Mouse (Mus musculus): Measurements from ENCODE around the gene Dock9. TPM values are rescaled to one million over a fixed set of nuclear protein-coding genes. Genes with fewer than 3 reads are reported as not detected.

The Dock9 gene
- total and polyA plus RNA-seq, 3 experiments, result 9.3 to 12.2 (median 10.3) TPM

GRCm38 (mm10) chr14:121654416-121654967 lies 143.1 kb downstream of the Dock9 start:
- TF ChIP-seq RAD21 (IDR thresholded peaks at IDR 0.05; ENCODE audit: low read depth, low read length) (no peak), ZC3H11A (IDR thresholded peaks at IDR 0.05; ENCODE audit: low read depth, low read length) (no peak), UBTF (IDR thresholded peaks at IDR 0.05; ENCODE audit: low read depth, low read length) (no peak), ETS1 (conservative IDR thresholded peaks at IDR 0.05; ENCODE audit: low read depth, low read length) (no peak), CTCF (conservative IDR thresholded peaks at IDR 0.05 in 1 of 2, IDR thresholded peaks at IDR 0.05 in 1 of 2; ENCODE audit: low read depth in 2 of 2, low read length in 2 of 2) (no peak), TCF12 (IDR thresholded peaks at IDR 0.05; ENCODE audit: low read depth, low read length) (no peak), MAX (IDR thresholded peaks at IDR 0.05; ENCODE audit: low read length) (no peak), KAT2A (IDR thresholded peaks at IDR 0.05; ENCODE audit: insufficient replicate concordance, low read length) (no peak), JUN (IDR thresholded peaks at IDR 0.05; ENCODE audit: insufficient read depth, low read depth, low read length) (no peak), EP300 (IDR thresholded peaks at IDR 0.05; ENCODE audit: low read length) (no peak), ZKSCAN1 (IDR thresholded peaks at IDR 0.05; ENCODE audit: borderline replicate concordance, low read depth, low read length) (no peak), MXI1 (IDR thresholded peaks at IDR 0.05; ENCODE audit: low read depth, low read length) (no peak), CHD2 (IDR thresholded peaks at IDR 0.05; ENCODE audit: low read length) (no peak), ZMIZ1 (IDR thresholded peaks at IDR 0.05; ENCODE audit: low read depth, low read length) (no peak), USF2 (conservative IDR thresholded peaks at IDR 0.05; ENCODE audit: low read depth, low read length) (no peak), ZNF384 (IDR thresholded peaks at IDR 0.05; ENCODE audit: low read depth, low read length) (no peak)
- in situ Hi-C loops (cut with MboI; ENCODE audit: low pct_ligation_motif_present, low pct_unique_long_range_greater_than_20kb, low sequenced_read_pairs), result no loop called here
- H3K4me2 ChIP-seq (ENCODE audit: insufficient read depth, low read depth, poor library complexity, severe bottlenecking), result no peak overlapping the region
- no peaks in the 10 kb centered on the region for H3K79me2 ChIP-seq (replicated peaks; ENCODE audit: control insufficient read depth, extremely low read depth, insufficient read depth, poor library complexity, severe bottlenecking)
- no peaks in the 10 kb centered on the region for H3K27me3 ChIP-seq (replicated peaks)
- no peak overlapping the region for H3K4me3 ChIP-seq (replicated peaks in 1 of 3; ENCODE audit: low read depth in 2 of 3, low read length in 2 of 3, poor library complexity in 1 of 3)
- H3K27ac ChIP-seq (ENCODE audit: insufficient read depth, low read depth), result no peak overlapping the region
- dilution Hi-C loops (cut with MboI; ENCODE audit: extremely low pct_ligation_motif_present, extremely low pct_unique_long_range_greater_than_20kb, low sequenced_read_pairs), result no loop called here
- H3K9ac ChIP-seq (ENCODE audit: insufficient read depth, low read depth), result no peak overlapping the region
- peaks cover 13 to 56% of the 10 kb centered on the region in 2 experiments for H3K36me3 ChIP-seq (replicated peaks in 1 of 2; ENCODE audit: control insufficient read depth in 1 of 2, insufficient read depth in 1 of 2, low read length in 1 of 2)
- no peaks in the 10 kb centered on the region for H3K9me3 ChIP-seq (replicated peaks; ENCODE audit: low read length)
- peaks cover 8 to 27% of the 10 kb centered on the region in 2 experiments for H3K4me1 ChIP-seq (ENCODE audit: control insufficient read depth in 1 of 2, insufficient read depth in 2 of 2)
- no peak for DNase-seq (ENCODE audit: extremely low read depth)

GRCm38 (mm10) chr14:121653717-121654116 lies 143.9 kb downstream of the Dock9 start:
- no peak for TF ChIP-seq ZNF384 (IDR thresholded peaks at IDR 0.05; ENCODE audit: low read depth, low read length)
- TF ChIP-seq NRF1 (IDR thresholded peaks at IDR 0.05; ENCODE audit: low read depth, low read length), result no peak
- no peak for TF ChIP-seq RAD21 (IDR thresholded peaks at IDR 0.05; ENCODE audit: low read depth, low read length)
- no peak for TF ChIP-seq MAFK (IDR thresholded peaks at IDR 0.05; ENCODE audit: insufficient replicate concordance, low read length)
- TF ChIP-seq E2F4 (IDR thresholded peaks at IDR 0.05; ENCODE audit: insufficient replicate concordance, low read depth, low read length), result no peak
- no peak for TF ChIP-seq POLR2A (IDR thresholded peaks at IDR 0.05; ENCODE audit: low read depth, low read length)
- TF ChIP-seq CHD1 (IDR thresholded peaks at IDR 0.05; ENCODE audit: low read depth, low read length), result no peak
- TF ChIP-seq TBP (conservative IDR thresholded peaks at IDR 0.05; ENCODE audit: low read depth, low read length), result no peak
- no peak for TF ChIP-seq MAX (IDR thresholded peaks at IDR 0.05; ENCODE audit: low read length)
- no peak for TF ChIP-seq SMC3 (IDR thresholded peaks at IDR 0.05; ENCODE audit: low read depth, low read length)
- TF ChIP-seq ZKSCAN1 (IDR thresholded peaks at IDR 0.05; ENCODE audit: borderline replicate concordance, low read depth, low read length), result no peak
- TF ChIP-seq BHLHE40 (IDR thresholded peaks at IDR 0.05; ENCODE audit: low read depth, low read length), result no peak
- no peak for TF ChIP-seq GABPA (IDR thresholded peaks at IDR 0.05; ENCODE audit: insufficient replicate concordance, low read depth, low read length)
- no peak for TF ChIP-seq ELF1 (IDR thresholded peaks at IDR 0.05; ENCODE audit: low read depth, low read length)
- TF ChIP-seq POLR2AphosphoS2 (IDR thresholded peaks at IDR 0.05; ENCODE audit: low read depth, low read length), result no peak
- TF ChIP-seq NELFE (IDR thresholded peaks at IDR 0.05; ENCODE audit: low read depth, low read length), result no peak
- in situ Hi-C loops (cut with MboI; ENCODE audit: low pct_ligation_motif_present, low pct_unique_long_range_greater_than_20kb, low sequenced_read_pairs), result no loop called here
- H3K27ac ChIP-seq (ENCODE audit: insufficient read depth, low read depth), result no peak overlapping the region
- no peaks in the 10 kb centered on the region for H3K79me2 ChIP-seq (replicated peaks; ENCODE audit: control insufficient read depth, extremely low read depth, insufficient read depth, poor library complexity, severe bottlenecking)
- no peak overlapping the region for H3K4me3 ChIP-seq (replicated peaks in 1 of 3; ENCODE audit: low read depth in 2 of 3, low read length in 2 of 3, poor library complexity in 1 of 3)
- H3K9me3 ChIP-seq (replicated peaks; ENCODE audit: low read length), result no peaks in the 10 kb centered on the region
- H3K27me3 ChIP-seq (replicated peaks), result no peaks in the 10 kb centered on the region
- no peak overlapping the region for H3K4me2 ChIP-seq (ENCODE audit: insufficient read depth, low read depth, poor library complexity, severe bottlenecking)
- H3K36me3 ChIP-seq (replicated peaks in 1 of 2; ENCODE audit: control insufficient read depth in 1 of 2, insufficient read depth in 1 of 2, low read length in 1 of 2), result peaks cover 14 to 58% of the 10 kb centered on the region in 2 experiments
- dilution Hi-C loops (cut with MboI; ENCODE audit: extremely low pct_ligation_motif_present, extremely low pct_unique_long_range_greater_than_20kb, low sequenced_read_pairs), result no loop called here
- peaks cover 7 to 22% of the 10 kb centered on the region in 2 experiments for H3K4me1 ChIP-seq (ENCODE audit: control insufficient read depth in 1 of 2, insufficient read depth in 2 of 2)
- no peak overlapping the region for H3K9ac ChIP-seq (ENCODE audit: insufficient read depth, low read depth)
- no peak for DNase-seq (ENCODE audit: extremely low read depth)

All from CH12.LX (cell line).